Mouse (Mus musculus): ENCODE measurements around the gene 4922502D21Rik. TPM values are rescaled to one million over a fixed set of nuclear protein-coding genes. Genes with fewer than 3 reads are reported as not detected.
"Not testable (repeated sequence)": the region's sequence is repeated elsewhere in the genome, so short reads cannot be mapped to it uniquely, and the experiment has no call there.

4922502D21Rik gene
- polyA plus RNA-seq, 1 experiment from 2014 or later, result not detected

DNA sequence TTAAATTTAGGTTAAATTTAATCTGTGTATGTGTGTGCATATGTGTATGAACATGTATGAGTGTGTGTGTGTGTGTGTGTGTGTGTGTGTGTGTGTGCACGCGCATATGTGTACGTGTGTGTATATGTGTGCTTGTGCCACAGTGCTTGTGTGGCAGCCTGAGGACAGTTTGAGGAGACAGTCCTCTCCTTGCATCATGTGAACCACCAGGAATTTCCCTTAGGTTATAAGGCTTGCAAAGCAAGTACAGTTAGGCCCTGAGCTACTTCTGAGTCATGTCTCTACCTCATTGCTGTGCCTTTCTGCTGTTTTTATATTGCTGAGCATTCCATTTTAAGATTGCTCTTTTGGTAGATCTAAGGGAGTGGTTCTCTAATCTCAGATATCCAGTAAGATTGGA, 19.5 kb upstream of the 4922502D21Rik start:
- DNase-seq (ENCODE audit: low spot score) (no peak), ATAC-seq (replicated peaks; ENCODE audit: low FRiP score, low TSS enrichment, low read depth) (no peak)
- Histone ChIP-seq H3K27ac (ENCODE audit: low read depth) (no peak overlapping the region), H3K9ac (ENCODE audit: low read length) (no peak overlapping the region), H3K9me3 (ENCODE audit: control insufficient read depth, low read length) (no peaks in the 10 kb centered on the region), H3K4me2 (ENCODE audit: low read length) (no peak overlapping the region), H3K36me3 (ENCODE audit: control insufficient read depth, insufficient read depth, low read length) (no peaks in the 10 kb centered on the region), H3K4me1 (replicated peaks; ENCODE audit: control insufficient read depth, insufficient read depth, low read length) (no peaks in the 10 kb centered on the region), H3K4me3 (ENCODE audit: low read depth, low read length) (no peak overlapping the region), H3K27me3 (replicated peaks; ENCODE audit: control insufficient read depth, insufficient read depth, low read length) (no peaks in the 10 kb centered on the region)
- WGBS, result 93% methylated on average over 3 of the region's 3 CpGs

DNA sequence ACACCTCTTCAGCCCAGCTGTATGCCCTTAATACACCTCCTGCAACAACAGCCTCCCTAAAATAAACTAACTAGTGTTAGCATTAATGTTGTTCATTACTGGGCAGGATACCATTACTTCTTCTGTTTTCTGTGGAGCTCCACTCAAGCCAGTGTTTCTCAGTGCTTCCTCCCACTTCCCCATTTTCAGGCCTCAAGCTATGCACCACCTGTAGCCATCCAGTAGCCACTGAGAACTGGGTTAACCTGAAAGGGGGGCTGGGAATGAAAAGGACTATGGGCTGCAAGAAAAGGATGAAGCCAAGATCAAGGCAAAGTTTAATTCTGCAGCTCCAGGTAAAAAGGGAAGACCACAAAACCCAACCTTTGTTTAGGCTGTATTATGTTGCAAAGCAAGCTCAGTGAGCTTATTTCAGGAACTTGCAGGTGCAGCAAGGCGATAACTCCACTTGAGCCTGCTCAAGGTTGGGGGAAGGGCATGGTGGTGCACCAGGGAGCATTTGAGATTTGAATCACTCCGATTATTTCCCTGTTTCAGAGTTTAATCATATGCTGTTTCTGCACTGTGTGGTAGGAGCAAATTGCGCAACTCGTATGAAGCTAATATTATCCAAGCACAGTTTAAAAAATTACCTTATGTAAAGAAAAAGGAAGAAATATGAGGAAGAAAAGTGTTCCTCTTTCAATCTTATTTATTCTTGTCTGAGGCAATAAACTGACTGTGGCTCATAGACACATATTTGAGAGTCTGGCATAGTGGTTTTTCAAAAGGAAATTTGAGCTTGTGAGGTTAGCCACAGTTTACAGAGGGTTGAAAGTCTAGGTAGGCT, 18.1 kb upstream of the 4922502D21Rik start:
- Histone ChIP-seq H3K9me3 (ENCODE audit: control insufficient read depth, low read length) (no peaks in the 10 kb centered on the region), H3K27me3 (replicated peaks; ENCODE audit: control insufficient read depth, insufficient read depth, low read length) (no peaks in the 10 kb centered on the region), H3K4me2 (ENCODE audit: low read length) (no peak overlapping the region), H3K4me3 (ENCODE audit: low read depth, low read length) (no peak overlapping the region), H3K36me3 (ENCODE audit: control insufficient read depth, insufficient read depth, low read length) (no peaks in the 10 kb centered on the region), H3K27ac (ENCODE audit: low read depth) (no peak overlapping the region), H3K9ac (ENCODE audit: low read length) (no peak overlapping the region), H3K4me1 (replicated peaks; ENCODE audit: control insufficient read depth, insufficient read depth, low read length) (no peaks in the 10 kb centered on the region)
- ATAC-seq (replicated peaks; ENCODE audit: low FRiP score, low TSS enrichment, low read depth) (no peak), DNase-seq (ENCODE audit: low spot score) (no peak)
- 62% methylated on average over 4 of the region's 4 CpGs for WGBS

DNA sequence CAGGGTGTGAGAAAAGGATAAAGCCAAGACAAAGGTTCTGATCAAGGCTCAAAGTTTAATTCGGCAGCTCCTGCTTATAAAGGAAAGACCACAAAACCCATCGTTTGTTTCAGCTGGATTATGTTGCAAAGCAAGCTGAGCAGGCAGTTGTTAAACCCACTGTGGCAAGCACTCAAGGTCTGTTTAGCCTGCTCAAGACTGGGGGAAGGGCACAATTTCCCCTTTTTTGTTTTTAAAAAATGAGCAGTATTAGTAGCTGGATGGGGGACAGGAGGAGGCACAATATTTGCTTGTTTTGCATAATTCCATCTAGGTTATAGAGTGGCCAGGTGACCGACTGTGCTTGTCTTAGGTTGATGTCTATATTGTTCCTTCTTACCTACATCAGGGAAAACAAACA, 12.8 kb upstream of the 4922502D21Rik start:
- 74% methylated on average over 3 of the region's 3 CpGs for WGBS
- Histone ChIP-seq H3K9ac (ENCODE audit: low read length) (no peak overlapping the region), H3K4me3 (ENCODE audit: low read depth, low read length) (no peak overlapping the region), H3K36me3 (ENCODE audit: control insufficient read depth, insufficient read depth, low read length) (no peaks in the 10 kb centered on the region), H3K27ac (ENCODE audit: low read depth) (no peak overlapping the region), H3K27me3 (replicated peaks; ENCODE audit: control insufficient read depth, insufficient read depth, low read length) (no peaks in the 10 kb centered on the region), H3K9me3 (ENCODE audit: control insufficient read depth, low read length) (no peaks in the 10 kb centered on the region), H3K4me1 (replicated peaks; ENCODE audit: control insufficient read depth, insufficient read depth, low read length) (no peaks in the 10 kb centered on the region), H3K4me2 (ENCODE audit: low read length) (no peak overlapping the region)
- DNase-seq (ENCODE audit: low spot score) (no peak), ATAC-seq (replicated peaks; ENCODE audit: low FRiP score, low TSS enrichment, low read depth) (no peak)

DNA sequence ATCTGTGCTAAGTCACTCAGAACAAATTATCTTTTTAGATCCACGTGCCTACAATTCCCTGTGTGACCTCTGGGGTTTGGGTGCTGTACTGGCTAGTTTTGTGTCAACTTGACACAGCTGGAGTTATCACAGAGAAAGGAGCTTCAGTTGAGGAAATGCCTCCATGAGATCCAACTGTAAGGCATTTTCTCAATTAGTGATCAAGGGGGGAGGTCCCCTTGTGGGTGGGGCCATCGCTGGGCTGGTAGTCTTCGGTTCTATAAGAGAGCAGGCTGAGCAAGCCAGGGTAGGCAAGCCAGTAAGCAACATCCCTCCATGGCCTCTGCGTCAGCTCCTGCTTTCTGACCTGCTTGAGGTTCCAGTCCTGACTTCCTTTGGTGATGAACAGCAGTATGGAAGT, 10.8 kb upstream of the 4922502D21Rik start, which contains the start of gene Clec12a:
Clec12a (plus strand) TSS at position 301 of the 400 bp plus-strand sequence.
- H3K4me2 ChIP-seq (ENCODE audit: low read length); H3K27me3 ChIP-seq (replicated peaks; ENCODE audit: control insufficient read depth, insufficient read depth, low read length); H3K4me3 ChIP-seq (ENCODE audit: low read depth, low read length); DNase-seq (ENCODE audit: low spot score); ATAC-seq (replicated peaks; ENCODE audit: low FRiP score, low TSS enrichment, low read depth); H3K27ac ChIP-seq (ENCODE audit: low read depth); H3K9ac ChIP-seq (ENCODE audit: low read length); H3K9me3 ChIP-seq (ENCODE audit: control insufficient read depth, low read length); H3K36me3 ChIP-seq (ENCODE audit: control insufficient read depth, insufficient read depth, low read length); H3K4me1 ChIP-seq (replicated peaks; ENCODE audit: control insufficient read depth, insufficient read depth, low read length): not testable (repeated sequence)
- WGBS, result 79% methylated on average over 4 of the region's 4 CpGs

DNA sequence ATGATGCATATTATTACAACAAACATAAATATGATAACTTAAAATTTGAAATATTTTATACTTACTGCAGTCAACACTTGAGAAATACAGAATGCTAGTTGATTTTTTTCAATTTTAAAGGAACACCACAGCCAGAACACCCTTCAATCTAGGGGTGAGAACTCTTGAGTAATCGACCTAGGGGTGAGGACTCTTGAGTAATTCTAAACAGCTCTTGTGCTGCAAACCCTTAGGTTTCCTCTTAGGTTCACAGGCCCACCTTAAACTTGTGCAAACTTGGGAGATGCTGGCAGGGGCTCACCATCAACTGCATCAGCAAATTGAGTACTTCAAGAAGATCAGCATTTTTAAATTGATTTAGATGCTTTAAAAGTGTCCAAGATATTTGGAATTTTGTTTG, 6.2 kb upstream of the 4922502D21Rik start:
- Histone ChIP-seq H3K4me1 (replicated peaks; ENCODE audit: control insufficient read depth, insufficient read depth, low read length) (no peaks in the 10 kb centered on the region), H3K27me3 (replicated peaks; ENCODE audit: control insufficient read depth, insufficient read depth, low read length) (no peaks in the 10 kb centered on the region), H3K9me3 (ENCODE audit: control insufficient read depth, low read length) (no peaks in the 10 kb centered on the region), H3K27ac (ENCODE audit: low read depth) (no peak overlapping the region), H3K9ac (ENCODE audit: low read length) (no peak overlapping the region), H3K36me3 (ENCODE audit: control insufficient read depth, insufficient read depth, low read length) (no peaks in the 10 kb centered on the region), H3K4me2 (ENCODE audit: low read length) (no peak overlapping the region), H3K4me3 (ENCODE audit: low read depth, low read length) (no peak overlapping the region)
- ATAC-seq (replicated peaks; ENCODE audit: low FRiP score, low TSS enrichment, low read depth), result no peak
- WGBS, result 58% methylated on average over 1 of the region's 1 CpGs
- DNase-seq (ENCODE audit: low spot score), result no peak

DNA sequence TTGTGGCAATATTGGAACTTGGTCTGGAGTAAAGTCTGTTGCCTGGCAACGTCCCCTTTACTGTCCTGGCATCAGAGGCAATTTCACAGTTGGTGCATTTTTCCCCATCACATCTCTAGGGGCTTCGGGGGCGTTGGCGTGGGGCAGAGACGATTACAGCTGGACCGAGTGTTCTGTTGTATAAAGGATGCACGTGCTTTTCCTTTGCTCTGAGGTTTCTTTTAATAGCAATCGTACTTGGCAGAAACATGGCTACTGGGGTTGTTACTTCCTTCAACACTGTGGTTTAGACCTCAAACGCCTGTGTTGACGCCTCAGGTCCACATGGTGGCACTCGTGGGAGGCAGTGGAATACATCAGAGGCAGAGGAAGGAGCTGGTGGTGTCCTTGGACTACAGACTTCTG, 2.1 kb upstream of the 4922502D21Rik start:
- Histone ChIP-seq H3K36me3 (ENCODE audit: control insufficient read depth, insufficient read depth, low read length) (no peaks in the 10 kb centered on the region), H3K27ac (ENCODE audit: low read depth) (no peak overlapping the region), H3K9me3 (ENCODE audit: control insufficient read depth, low read length) (no peaks in the 10 kb centered on the region), H3K4me2 (ENCODE audit: low read length) (no peak overlapping the region), H3K9ac (ENCODE audit: low read length) (no peak overlapping the region), H3K27me3 (replicated peaks; ENCODE audit: control insufficient read depth, insufficient read depth, low read length) (no peaks in the 10 kb centered on the region), H3K4me3 (ENCODE audit: low read depth, low read length) (no peak overlapping the region), H3K4me1 (replicated peaks; ENCODE audit: control insufficient read depth, insufficient read depth, low read length) (no peaks in the 10 kb centered on the region)
- ATAC-seq (replicated peaks; ENCODE audit: low FRiP score, low TSS enrichment, low read depth) (peak; percentile 81), DNase-seq (ENCODE audit: low spot score) (peak; percentile 56)
- 31% methylated on average over 11 of the region's 11 CpGs for WGBS

DNA sequence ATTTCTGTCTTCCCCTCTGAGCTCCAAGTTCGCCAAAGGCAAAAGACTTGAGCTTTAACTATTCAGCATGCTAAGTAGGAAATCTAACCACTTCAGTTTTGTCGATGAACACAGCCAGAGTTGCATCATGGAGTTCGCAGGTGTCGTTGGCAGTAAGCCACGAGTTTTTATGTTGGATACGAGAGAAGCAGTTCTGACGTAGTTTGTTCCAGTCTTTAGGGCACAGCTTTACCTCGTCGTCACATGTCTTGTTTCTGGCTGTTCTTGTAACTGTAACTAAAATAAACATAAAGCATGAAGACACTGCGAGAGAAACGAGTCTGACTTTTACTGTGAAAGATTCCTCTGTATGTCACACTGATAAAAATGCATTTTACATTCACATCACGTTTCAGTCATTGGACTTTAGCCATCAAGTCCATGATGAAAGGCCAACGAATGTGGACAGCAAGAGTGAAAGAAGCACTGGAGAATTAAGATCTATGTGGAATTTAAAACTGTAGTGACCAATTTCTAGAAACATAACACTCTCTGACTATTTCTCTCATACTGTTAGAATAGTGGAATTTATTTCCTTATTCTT, 4.9 kb downstream of the 4922502D21Rik start:
- ATAC-seq (replicated peaks; ENCODE audit: low FRiP score, low TSS enrichment, low read depth) (no peak), DNase-seq (ENCODE audit: low spot score) (no peak)
- Histone ChIP-seq H3K27ac (ENCODE audit: low read depth) (no peak overlapping the region), H3K9me3 (ENCODE audit: control insufficient read depth, low read length) (no peaks in the 10 kb centered on the region), H3K36me3 (ENCODE audit: control insufficient read depth, insufficient read depth, low read length) (no peaks in the 10 kb centered on the region), H3K4me2 (ENCODE audit: low read length) (no peak overlapping the region), H3K9ac (ENCODE audit: low read length) (no peak overlapping the region), H3K4me3 (ENCODE audit: low read depth, low read length) (no peak overlapping the region), H3K4me1 (replicated peaks; ENCODE audit: control insufficient read depth, insufficient read depth, low read length) (no peaks in the 10 kb centered on the region), H3K27me3 (replicated peaks; ENCODE audit: control insufficient read depth, insufficient read depth, low read length) (no peaks in the 10 kb centered on the region)
- 61% methylated on average over 13 of the region's 13 CpGs for WGBS

DNA sequence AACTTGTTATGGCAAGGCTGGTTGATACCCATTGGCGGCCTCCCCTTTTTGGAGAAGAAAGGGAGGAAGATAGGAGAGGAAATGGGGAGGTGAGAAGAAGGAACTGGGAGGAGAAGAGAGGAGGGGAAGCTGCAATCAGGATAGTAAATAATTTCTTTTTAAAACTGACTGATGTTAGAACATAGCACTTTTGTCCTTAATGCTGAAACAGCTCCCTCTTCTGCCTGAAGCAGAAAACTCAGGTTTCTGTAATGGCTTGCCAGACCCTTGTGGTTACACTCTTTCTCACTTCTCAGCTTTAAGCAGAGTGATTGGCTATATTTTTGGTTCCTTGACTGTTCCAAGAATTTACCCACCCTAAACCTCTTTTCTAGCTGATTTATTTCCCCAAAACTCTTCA, 5.6 kb downstream of the 4922502D21Rik start:
- no peak overlapping the region for H3K27ac ChIP-seq (ENCODE audit: low read depth)
- no peak overlapping the region for H3K4me2 ChIP-seq (ENCODE audit: low read length)
- no peaks in the 10 kb centered on the region for H3K27me3 ChIP-seq (replicated peaks; ENCODE audit: control insufficient read depth, insufficient read depth, low read length)
- no peaks in the 10 kb centered on the region for H3K9me3 ChIP-seq (ENCODE audit: control insufficient read depth, low read length)
- 73% methylated on average over 1 of the region's 1 CpGs for WGBS
- H3K4me3 ChIP-seq (ENCODE audit: low read depth, low read length), result no peak overlapping the region
- H3K36me3 ChIP-seq (ENCODE audit: control insufficient read depth, insufficient read depth, low read length), result no peaks in the 10 kb centered on the region
- no peak overlapping the region for H3K9ac ChIP-seq (ENCODE audit: low read length)
- no peaks in the 10 kb centered on the region for H3K4me1 ChIP-seq (replicated peaks; ENCODE audit: control insufficient read depth, insufficient read depth, low read length)
- no peak for ATAC-seq (replicated peaks; ENCODE audit: low FRiP score, low TSS enrichment, low read depth)
- no peak for DNase-seq (ENCODE audit: low spot score)

DNA sequence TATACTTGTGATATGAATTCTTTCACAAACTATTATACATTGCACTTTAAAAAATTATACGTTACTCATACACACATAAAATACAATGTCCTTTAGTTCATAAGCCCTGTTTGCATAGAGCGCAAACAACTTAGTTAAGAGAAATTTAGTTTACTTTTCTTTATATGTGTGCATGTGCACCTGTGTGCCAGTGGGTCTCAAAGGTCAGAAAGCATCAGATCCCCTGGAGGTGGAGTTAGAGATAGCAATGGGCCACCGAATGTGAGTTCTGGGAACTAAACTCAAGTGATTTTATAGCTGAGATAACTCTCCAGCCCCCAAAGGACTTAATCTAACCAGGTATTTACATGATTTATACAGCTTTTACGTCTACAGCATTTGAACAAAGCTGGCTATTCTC, 12.3 kb downstream of the 4922502D21Rik start:
- no peaks in the 10 kb centered on the region for H3K9me3 ChIP-seq (ENCODE audit: control insufficient read depth, low read length)
- ATAC-seq (replicated peaks; ENCODE audit: low FRiP score, low TSS enrichment, low read depth) (no peak), DNase-seq (ENCODE audit: low spot score) (no peak)
- H3K4me1 ChIP-seq (replicated peaks; ENCODE audit: control insufficient read depth, insufficient read depth, low read length), result no peaks in the 10 kb centered on the region
- no peak overlapping the region for H3K27ac ChIP-seq (ENCODE audit: low read depth)
- 65% methylated on average over 4 of the region's 4 CpGs for WGBS
- H3K27me3 ChIP-seq (replicated peaks; ENCODE audit: control insufficient read depth, insufficient read depth, low read length), result no peaks in the 10 kb centered on the region
- H3K4me3 ChIP-seq (ENCODE audit: low read depth, low read length), result no peak overlapping the region
- H3K9ac ChIP-seq (ENCODE audit: low read length), result no peak overlapping the region
- no peaks in the 10 kb centered on the region for H3K36me3 ChIP-seq (ENCODE audit: control insufficient read depth, insufficient read depth, low read length)
- H3K4me2 ChIP-seq (ENCODE audit: low read length), result no peak overlapping the region

All from intestine, embryonic 14.5 days (tissue).